Mouse (Mus musculus): ENCODE results near the gene Plxnd1. TPM values are rescaled to one million over a fixed set of nuclear protein-coding genes. Genes with fewer than 3 reads are reported as not detected.

Plxnd1 gene
- total RNA-seq, 2 experiments from 2014 or later, result 40.9 to 47.9 TPM

DNA sequence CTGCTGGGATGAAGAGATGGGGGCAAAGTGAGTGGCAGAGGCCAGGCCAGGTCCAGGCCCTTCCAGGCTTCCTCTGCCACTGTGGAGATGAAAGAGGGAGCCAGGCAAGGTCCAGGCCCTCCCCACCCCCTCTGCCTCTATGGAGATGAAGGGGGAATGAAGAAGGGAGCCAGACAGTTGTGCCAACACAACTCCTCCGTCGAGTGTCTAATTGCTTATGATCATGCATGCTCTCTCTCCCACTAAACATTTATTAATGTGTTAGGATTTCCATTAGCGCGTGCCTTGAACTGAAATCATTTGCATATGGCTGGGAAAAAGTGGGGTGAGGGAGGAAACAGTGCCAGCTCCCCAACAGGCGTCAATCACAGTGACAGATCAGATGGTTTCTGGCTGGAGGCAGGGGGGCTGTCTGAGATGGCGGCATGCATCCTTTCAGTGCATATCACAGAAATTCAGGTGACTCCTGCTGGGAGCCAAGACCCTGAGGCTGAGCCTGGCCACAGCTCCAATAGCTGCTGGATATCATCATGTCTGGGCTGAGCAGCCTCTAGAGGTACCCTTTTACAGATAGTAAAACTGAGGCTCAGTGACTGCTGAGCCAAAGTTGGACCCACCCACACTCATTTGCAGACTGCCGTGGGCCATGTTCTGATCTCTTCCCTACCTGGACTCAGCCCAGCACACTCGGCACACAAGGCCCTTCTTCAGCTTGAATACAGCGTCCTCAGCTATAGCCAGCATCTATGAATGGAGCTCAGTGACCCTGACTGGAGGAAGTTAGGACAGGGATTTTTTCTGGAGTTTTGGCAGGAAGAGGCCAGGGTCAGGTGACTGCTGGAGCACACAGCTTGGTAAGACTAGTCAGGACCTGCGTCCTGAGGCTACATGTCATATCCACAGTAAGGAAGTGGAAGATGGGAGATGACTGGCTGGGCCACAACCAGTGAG, 67.2 kb downstream of the Plxnd1 start:
- DNase-seq (ENCODE audit: low spot score in 2 of 2), result no peak

DNA sequence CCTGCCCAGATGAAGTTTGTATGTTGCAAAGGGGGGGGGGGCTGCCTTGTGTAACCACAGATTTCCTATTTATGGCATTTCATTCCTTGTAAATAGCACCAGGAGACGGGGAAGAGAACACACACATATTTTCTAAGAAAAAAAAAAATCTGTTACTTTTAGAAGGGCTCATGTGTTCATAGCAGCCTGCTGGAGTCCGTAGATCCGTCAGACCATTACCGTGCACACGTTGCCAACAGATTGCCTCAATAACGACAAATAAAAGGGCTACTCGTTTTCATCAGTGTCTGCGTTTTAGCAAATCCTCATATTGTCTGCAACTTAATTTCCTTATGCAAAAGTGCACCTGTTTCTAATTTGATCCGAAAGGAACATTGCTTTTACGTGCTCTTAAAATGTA, 68.4 kb downstream of the Plxnd1 start:
- no peak for DNase-seq (ENCODE audit: low spot score in 2 of 2)

DNA sequence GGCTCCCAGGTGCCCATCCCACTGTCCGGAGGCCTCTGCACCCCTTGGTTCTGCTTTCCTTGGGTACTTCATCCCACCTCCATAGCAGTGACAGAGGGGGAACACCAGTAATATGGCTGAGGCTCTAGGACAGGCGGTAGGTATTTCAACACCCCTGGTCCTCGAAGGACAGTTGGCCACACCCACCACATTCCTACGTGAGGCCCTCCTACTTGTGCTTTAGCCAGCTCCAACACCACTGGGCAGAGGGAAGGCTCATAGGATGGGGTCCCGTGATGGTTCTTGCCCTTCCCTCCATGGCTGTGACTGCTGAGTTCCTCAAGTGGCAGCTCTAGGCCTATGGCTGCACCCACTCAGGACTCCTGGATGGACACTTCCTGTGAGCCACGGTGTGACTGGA, 70.0 kb downstream of the Plxnd1 start:
- no peak for DNase-seq (ENCODE audit: low spot score in 2 of 2)

- no peak for DNase-seq (ENCODE audit: low spot score in 2 of 2)
Measured at GRCm38 (mm10) chr6:115919876-115920275, 74.9 kb downstream of the Plxnd1 start.

DNA sequence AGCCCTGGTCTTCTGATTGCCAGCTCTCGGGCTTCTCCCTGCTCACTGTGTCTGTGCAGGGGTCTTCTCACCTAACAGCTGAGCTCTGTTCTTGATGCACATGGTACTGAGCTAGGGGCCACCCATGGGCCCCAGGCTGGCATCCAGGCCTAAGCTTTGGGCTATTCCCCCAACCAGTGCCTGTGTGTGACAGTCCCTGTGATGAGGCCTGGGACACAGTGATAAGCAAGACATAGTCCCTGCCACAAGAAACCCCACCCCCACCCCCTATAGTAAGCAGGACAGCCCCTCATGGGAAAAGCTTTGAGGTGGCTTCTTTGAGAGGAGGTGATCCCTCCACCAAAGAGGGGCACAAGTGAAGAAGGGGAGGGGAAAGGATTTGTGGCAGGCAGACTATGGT, 76.2 kb downstream of the Plxnd1 start:
- DNase-seq (ENCODE audit: low spot score in 2 of 2), result no peak

DNA sequence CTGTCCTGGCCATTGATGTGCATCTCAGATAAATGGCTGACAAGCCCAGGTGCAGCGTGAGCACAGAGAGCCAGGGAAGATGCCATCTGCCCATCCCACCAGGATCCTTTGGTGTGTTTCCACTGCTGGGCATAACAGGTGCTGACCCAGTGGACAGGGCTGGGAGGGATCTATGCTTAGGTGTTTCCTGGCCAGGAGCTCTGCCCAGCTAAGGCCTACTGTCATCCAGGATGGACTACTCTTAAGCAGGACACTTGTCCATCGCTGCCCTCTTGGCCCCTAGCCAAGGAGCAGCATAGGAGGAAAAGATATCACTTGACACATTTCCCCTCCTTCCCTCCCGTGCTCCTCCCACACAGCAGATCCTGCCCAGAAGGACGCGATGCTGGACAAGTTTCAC, 78.2 kb downstream of the Plxnd1 start:
- DNase-seq (ENCODE audit: low spot score in 2 of 2), result no peak

DNA sequence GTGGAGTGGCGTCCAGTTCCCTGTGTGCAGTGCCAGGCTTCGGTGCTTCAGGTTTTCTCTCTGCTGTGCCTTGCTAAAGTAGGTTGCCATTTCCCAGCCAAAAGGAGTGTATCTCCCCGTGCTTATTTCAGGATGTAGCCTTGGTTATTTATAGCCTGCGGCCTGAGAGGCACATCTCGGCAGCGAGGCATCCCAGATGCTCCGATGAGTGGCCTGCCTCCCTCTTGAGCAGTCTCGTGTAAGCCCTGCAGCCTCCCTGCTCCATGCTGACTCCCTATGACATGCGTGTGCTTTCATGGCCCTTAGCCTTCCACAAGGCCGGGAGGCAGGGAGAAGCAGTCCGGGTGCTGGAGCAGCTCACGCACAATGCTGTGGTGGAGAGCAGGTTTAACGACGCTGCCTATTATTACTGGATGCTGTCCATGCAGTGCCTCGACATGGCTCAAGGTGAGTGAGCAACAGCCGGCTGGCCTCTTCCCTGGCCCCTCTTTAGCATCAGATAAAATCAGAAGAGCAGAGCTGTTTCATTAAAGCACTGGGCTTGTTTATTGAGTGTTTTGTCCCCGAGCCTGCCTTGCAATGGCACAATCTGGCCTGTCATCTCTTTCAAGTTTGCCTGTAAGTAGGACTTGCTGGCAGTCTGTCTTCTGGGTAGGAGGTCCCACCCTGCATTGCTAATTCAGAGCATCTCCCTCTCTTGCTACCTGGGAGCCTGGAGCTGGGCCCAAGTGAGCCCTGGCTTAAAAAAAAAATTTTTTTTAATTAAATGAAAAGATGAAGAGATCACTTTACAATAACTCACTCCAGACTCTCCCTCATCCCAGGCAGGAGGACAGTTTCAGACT, 79.0 kb downstream of the Plxnd1 start:
- DNase-seq (ENCODE audit: low spot score in 2 of 2), result no peak

DNA sequence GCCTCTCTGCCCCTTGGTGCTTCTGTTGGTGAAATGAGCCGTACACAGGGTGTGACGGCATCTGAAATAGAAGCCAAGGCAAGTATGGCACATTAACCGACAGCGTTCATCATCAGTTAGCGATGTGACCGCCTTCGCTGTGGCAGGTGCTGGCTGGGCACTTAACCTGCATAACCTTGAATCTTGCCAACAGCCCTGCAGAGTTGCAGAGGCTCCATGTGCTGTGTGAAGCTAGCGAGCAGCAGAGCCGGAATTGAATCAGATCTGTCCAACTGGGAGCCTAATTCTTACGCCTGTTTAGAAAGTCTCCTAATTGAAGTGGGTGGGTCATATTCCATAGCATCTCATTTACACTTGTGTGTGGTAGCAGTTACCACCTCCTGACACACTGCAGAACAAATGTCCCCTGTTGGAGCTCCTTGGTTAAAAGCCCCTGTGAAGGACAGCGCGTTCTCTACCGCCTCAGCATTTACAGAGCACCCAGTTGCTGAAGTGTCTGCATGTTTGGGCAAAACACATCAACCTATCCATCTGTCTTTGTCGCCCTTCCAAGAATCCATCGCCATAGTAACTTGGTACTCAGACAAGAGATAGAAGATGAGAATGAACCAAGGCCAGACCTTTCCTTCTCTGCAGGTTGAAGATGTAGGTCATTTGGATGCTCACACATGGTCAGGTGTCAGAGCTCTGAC, 80.1 kb downstream of the Plxnd1 start:
- peak; percentile 42 to 67 for DNase-seq (ENCODE audit: low spot score in 2 of 2)

- DNase-seq (ENCODE audit: low spot score in 2 of 2), result peak; percentile 52 to 68
Measured at GRCm38 (mm10) chr6:115913482-115913881, 81.3 kb downstream of the Plxnd1 start.

- DNase-seq (ENCODE audit: low spot score in 2 of 2), result no peak
Measured at GRCm38 (mm10) chr6:115911763-115912162, 83.0 kb downstream of the Plxnd1 start.

GRCm38 (mm10) chr6:115909940-115910339, 84.9 kb downstream of the Plxnd1 start:
- DNase-seq (ENCODE audit: low spot score in 2 of 2), result no peak

DNA sequence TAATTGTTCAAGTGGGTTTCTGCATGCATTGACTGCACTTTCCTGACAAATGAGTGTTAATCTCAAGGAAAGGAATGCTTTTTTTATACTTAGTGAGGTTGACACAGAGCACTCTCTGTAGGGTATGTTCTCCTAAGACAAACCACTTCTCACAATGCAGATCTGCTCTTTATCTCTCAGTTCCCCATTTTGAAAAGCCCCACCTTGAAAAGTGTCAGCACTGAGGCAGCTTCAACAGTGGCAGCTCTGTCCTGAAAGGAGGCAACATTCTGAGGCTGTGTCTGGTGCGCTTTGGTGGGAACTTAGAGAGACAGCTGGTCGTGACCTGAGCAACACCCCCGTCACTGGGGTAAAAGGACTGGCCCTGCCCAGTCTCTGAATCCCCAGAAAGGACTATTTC, 85.8 kb downstream of the Plxnd1 start:
- no peak for DNase-seq (ENCODE audit: low spot score in 2 of 2)

- no peak for DNase-seq (ENCODE audit: low spot score in 2 of 2)
Measured at GRCm38 (mm10) chr6:115908421-115908982, 86.3 kb downstream of the Plxnd1 start.

GRCm38 (mm10) chr6:115906871-115907270, 87.9 kb downstream of the Plxnd1 start:
- DNase-seq (ENCODE audit: low spot score in 2 of 2), result no peak

- DNase-seq (ENCODE audit: low spot score in 2 of 2), result no peak
Measured at GRCm38 (mm10) chr6:115906455-115906854, 88.3 kb downstream of the Plxnd1 start.

DNA sequence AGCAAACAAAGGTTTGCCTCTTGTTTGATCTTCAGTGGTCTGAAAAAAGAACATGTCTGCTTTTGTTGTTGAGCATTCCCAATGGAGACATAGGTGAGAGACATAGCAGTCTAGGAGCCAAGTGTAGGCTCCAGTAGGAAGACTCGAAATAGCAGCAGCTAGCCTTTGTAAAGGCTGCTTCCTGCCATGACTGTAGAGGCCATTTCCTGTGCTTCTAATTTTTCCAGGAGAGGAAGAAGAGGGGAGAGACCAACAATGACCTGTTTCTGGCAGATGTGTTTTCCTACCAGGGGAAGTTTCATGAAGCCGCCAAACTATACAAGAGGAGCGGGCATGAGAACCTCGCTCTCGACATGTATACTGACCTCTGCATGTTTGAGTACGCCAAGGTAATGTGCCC, 89.2 kb downstream of the Plxnd1 start:
- DNase-seq (ENCODE audit: low spot score in 2 of 2), result no peak

Other genes with a start within 250 kb of the Plxnd1 start
- gene Tmem40, start 232.6 kb downstream of the Plxnd1 start, total RNA-seq (2021), result 1 to 10 TPM in 1 of 2 experiments, under 1 TPM in 1; 0.88 to 1.2 TPM
- gene Cand2, start 220.5 kb downstream of the Plxnd1 start, total RNA-seq (2021), result 1 to 10 TPM; 4.5 to 5.1 TPM
- 100 to 1,000 TPM; 500 to 526 TPM for gene Rpl32, start 186.3 kb downstream of the Plxnd1 start, total RNA-seq (2021)
- gene Efcab12, start 156.6 kb downstream of the Plxnd1 start, total RNA-seq (2021), result 1 to 10 TPM; 2.9 to 4.0 TPM
- 1 to 10 TPM; 5.0 to 5.8 TPM for gene Mbd4, start 141.6 kb downstream of the Plxnd1 start, total RNA-seq (2021)
- gene Ift122, start 141.5 kb downstream of the Plxnd1 start, total RNA-seq (2021), result 10 to 100 TPM; 23.8 to 24.7 TPM
- gene Rho, start 63.3 kb downstream of the Plxnd1 start, total RNA-seq (2021), result under 1 TPM; 0.41 to 0.48 TPM
- gene H1foo, start 50.1 kb downstream of the Plxnd1 start, total RNA-seq (2021), result not detected
- 10 to 100 TPM; 69.8 to 78.5 TPM for gene Tmcc1, start 198.5 kb upstream of the Plxnd1 start, total RNA-seq (2021)
- gene Washc2, start 213.0 kb upstream of the Plxnd1 start, total RNA-seq (2021), result 10 to 100 TPM; 90.7 to 91.8 TPM

Data from layer of hippocampus, postnatal 14 days (tissue).